Mouse (Mus musculus) cerebellum, adult 18-20 months (tissue): ENCODE data around the gene Rere.

Experiments
- DNase-seq, 2 experiments: peaks; one replicate each; pipeline ENCODE4 v3.0.0; 2021

The Rere gene

GRCm38 (mm10) chr4:150625425-150625824, 344.0 kb downstream of the Rere start:
- peak; percentile 83 to 87 for DNase-seq

- peak; percentile 63 to 78 for DNase-seq
Measured at GRCm38 (mm10) chr4:150625951-150626732, 344.7 kb downstream of the Rere start.

- DNase-seq = no peak
Measured at GRCm38 (mm10) chr4:150629266-150629665, 347.8 kb downstream of the Rere start.

GRCm38 (mm10) chr4:150635568-150635967, 354.1 kb downstream of the Rere start:
- peak; percentile 82 to 88 for DNase-seq

GRCm38 (mm10) chr4:150636635-150637034, 355.2 kb downstream of the Rere start:
- peak; percentile 59 to 66 for DNase-seq

GRCm38 (mm10) chr4:150644299-150644698, 362.9 kb downstream of the Rere start:
- no peak for DNase-seq

GRCm38 (mm10) chr4:150649327-150649726, 367.9 kb downstream of the Rere start:
- DNase-seq = no peak

- DNase-seq = peak; percentile 60 to 75
Measured at GRCm38 (mm10) chr4:150651390-150652277, 370.2 kb downstream of the Rere start, which contains the start of gene Slc45a1. Gene Slc45a1, minus strand, starts transcription at chr4:150652174.

GRCm38 (mm10) chr4:150653072-150653599, 371.7 kb downstream of the Rere start:
- DNase-seq = no peak

- DNase-seq = peak; percentile 80 to 89
Measured at GRCm38 (mm10) chr4:150655989-150656388, 374.5 kb downstream of the Rere start.

GRCm38 (mm10) chr4:150656504-150656903, 375.1 kb downstream of the Rere start:
- no peak for DNase-seq

GRCm38 (mm10) chr4:150659926-150660610, 378.6 kb downstream of the Rere start:
- no peak for DNase-seq

- DNase-seq = no peak
Measured at GRCm38 (mm10) chr4:150661886-150662285, 380.4 kb downstream of the Rere start.

- DNase-seq = no peak
Measured at GRCm38 (mm10) chr4:150663192-150663591, 381.7 kb downstream of the Rere start.

- no peak for DNase-seq
Measured at GRCm38 (mm10) chr4:150664726-150665125, 383.3 kb downstream of the Rere start.

GRCm38 (mm10) chr4:150665806-150666205, 384.4 kb downstream of the Rere start:
- DNase-seq = no peak
